Mouse (Mus musculus): ENCODE measurements around the gene Sike1.
A peak's percentile ranks its signal among the peaks of the same experiment; 100 is the strongest.

Sike1 gene

DNA sequence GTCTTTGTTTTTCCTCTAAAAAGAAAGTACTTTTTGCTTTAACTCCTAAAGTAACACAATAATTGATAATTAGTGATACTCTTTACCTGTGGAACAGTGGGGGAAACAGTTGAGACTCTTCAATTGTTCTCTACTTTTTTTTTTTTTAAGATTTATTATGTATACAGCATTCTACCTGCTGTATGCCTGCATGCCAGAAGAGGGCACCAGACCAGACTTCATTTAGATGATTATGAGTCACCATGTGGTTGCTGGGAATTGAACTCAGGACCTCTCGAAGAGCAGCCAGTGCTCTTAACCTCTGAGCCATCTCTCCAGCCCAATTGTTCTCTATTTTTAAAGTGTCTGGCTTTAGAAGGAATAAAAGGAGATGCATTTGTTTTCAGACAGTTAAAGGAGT is 30.7 kb downstream of the Sike1 start:
- DNase-seq (ENCODE audit: low spot score in 2 of 2): no peak

DNA sequence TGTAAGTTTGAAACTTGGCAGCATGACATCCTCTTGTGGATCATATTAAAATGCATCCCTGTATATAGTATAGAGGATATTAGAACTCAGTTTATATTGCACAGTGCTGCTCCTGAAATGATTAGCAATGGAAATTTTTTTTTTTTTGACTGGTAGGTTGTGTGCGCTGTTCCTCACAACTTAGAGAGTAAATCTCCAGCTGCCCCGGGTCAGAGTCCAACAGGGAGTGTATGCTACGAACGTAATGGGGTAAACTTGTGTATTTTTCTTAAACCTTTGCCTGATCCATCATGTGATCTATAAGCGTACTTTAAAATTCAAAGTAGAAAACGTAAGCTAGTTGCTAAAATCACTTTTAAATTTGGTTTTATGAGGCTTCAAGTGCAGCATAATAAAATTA is 44.8 kb downstream of the Sike1 start:
- no peak for DNase-seq (ENCODE audit: low spot score in 2 of 2)

DNA sequence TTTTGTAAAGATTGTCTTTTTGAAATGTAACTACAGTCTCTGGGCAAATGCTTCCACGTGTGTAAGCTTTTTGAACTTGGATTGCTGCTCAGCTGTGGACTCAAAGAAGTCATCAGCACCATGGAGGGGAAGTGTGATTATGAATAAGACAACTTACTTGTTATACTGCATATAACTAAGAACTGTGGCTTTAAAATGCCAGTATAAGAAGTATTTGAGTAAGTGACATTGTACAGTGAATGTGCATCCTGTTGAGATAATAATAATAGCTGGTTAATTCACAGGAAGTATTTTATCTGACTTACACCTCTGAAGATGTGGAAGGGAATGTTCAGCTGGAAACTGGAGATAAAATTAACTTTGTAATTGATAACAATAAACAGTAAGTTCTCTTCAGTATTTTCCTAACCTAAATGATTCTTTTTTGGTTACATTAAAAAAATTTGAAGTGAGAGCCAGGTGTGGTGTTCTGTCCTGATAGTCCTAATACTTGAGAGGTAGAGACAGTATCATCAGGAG is 45.4 kb downstream of the Sike1 start:
- no peak for DNase-seq (ENCODE audit: low spot score in 2 of 2)

DNA sequence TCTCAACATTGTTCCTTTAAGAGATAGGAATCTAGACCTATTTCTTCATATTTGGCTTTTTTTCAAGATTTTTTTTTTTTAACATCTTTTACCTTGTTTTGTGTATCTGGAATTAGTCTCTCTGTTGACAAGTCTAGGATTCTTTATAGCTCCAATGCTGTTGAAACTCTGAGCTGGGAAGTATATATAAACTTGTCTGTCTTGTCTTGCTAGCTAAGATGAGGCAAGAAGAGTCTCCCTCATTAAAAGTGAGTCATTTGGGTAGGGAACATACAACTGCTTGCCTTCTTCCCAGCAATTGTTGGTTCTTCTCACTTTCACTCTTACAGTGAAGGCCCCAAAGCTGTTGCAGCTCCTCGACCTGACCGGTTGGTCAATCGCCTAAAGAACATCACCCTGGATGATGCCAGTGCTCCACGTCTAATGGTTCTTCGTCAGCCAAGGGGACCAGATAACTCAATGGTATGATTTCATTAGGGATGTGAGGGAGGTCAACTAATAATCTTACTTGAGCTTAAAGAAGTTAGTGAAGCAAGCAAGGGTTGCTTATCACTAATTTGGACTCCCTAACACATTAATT is 60.6 kb downstream of the Sike1 start:
- DNase-seq (ENCODE audit: low spot score in 2 of 2): no peak

DNA sequence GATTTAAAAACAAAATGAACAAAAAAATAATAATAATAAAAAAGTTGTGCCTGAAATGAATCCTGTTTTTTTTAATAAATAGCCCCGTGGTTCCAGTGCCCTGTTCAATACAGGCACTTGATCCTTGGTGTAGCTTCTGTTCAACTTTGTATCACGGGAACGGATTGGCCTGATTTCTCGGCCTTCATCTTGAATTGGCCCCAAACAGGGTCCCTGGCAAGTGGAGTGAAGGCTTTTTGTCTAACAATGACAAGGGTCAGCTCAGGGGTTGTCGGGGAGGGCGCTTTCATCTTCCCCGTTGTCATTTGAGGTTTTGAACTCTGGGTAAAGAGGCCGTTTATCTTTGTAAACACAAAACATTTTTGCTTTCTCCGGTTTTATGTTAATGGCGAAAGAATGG is 62.2 kb downstream of the Sike1 start:
- peak in 1 of 2 experiments; percentile 13 for DNase-seq (ENCODE audit: low spot score in 2 of 2)
